Mouse (Mus musculus): ENCODE data around the gene Dennd1b.

Dennd1b gene

DNA sequence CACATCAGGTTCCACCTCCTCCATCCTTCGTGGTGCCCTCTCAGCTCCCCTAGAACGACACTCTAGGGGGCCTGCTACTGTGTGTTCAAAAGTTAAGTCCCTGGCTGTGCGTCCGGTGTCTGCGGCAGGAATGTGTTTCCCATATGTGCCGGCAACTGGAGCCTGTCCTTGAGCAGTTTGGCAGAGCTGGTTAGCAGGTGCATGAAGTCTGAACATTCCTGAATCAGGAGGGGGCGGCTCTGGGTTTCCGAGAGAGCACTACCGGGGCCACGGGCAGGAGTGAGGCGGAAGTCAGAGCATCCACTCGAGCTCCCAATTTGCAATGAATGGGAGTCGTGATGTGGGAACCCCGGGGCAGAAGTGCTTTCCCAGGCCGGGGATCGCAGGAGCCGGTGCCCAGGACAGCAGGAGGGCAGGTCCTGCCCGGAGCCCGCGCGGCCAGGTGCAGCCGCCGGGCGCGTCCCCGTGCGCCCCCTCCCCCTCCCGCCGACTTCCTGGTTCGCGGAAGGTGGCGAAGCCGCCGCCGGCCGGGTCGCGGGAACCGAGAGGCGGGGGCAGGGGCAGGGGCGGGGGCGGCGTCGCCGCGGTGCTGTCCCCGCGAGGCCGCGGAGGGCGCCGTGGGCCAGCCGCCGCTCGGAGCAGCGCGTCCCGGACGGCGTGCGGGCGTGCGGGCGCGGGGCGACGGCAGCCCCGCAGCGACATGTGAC lies at the start of gene Dennd1b:
Gene Dennd1b, plus strand, starts transcription at position 275 of the 707 bp plus-strand sequence.
- no peaks in the 10 kb centered on the region for H3K9me3 ChIP-seq (ENCODE audit: low read length)
- TF ChIP-seq CTCF (conservative IDR thresholded peaks at IDR 0.05; ENCODE audit: low read length) (no peak), NANOG (IDR thresholded peaks at IDR 0.05; ENCODE audit: borderline replicate concordance, low read length) (no peak), POU5F1 (IDR thresholded peaks at IDR 0.05; ENCODE audit: borderline replicate concordance, low read length) (no peak)
- H3K4me3 ChIP-seq (replicated peaks; ENCODE audit: low read length): peak within 1 kb of the TSS; percentile 88
- H3K4me1 ChIP-seq (replicated peaks; ENCODE audit: low read depth, low read length): peaks cover 17% of the 10 kb centered on the region
- no peaks in the 10 kb centered on the region for H3K27me3 ChIP-seq (ENCODE audit: insufficient read depth, low read length)
- H3K36me3 ChIP-seq (ENCODE audit: insufficient read depth, low read length): peaks cover 19% of the 10 kb centered on the region

DNA sequence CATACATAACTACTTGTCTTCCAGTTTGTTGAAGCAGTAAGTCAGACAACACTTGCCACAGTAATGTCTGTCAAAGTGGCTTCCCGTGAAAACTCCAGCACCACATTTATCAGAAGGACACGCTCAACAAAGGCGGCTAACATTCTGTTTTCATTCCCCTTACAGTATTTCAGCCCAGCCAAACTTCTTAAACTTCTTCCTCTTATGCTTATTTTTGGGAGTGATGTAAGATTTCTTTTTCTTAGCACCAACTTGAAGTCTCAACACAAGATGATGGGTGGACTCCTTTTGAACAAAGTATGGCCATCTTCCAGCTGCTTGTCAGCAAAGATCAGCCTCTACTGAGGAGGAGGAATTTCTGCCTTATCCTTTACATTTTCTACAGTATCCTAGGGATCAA lies 47.6 kb upstream of the Dennd1b start:
- H3K4me1 ChIP-seq (replicated peaks; ENCODE audit: low read depth, low read length): no peaks in the 10 kb centered on the region
- no peaks in the 10 kb centered on the region for H3K27me3 ChIP-seq (ENCODE audit: insufficient read depth, low read length)
- no peaks in the 10 kb centered on the region for H3K36me3 ChIP-seq (ENCODE audit: insufficient read depth, low read length)
- H3K9me3 ChIP-seq (ENCODE audit: low read length): no peaks in the 10 kb centered on the region
- H3K4me3 ChIP-seq (replicated peaks; ENCODE audit: low read length): no peak overlapping the region
- no peak for TF ChIP-seq POU5F1 (IDR thresholded peaks at IDR 0.05; ENCODE audit: borderline replicate concordance, low read length)
- TF ChIP-seq NANOG (IDR thresholded peaks at IDR 0.05; ENCODE audit: borderline replicate concordance, low read length): no peak
- TF ChIP-seq CTCF (conservative IDR thresholded peaks at IDR 0.05; ENCODE audit: low read length): no peak

DNA sequence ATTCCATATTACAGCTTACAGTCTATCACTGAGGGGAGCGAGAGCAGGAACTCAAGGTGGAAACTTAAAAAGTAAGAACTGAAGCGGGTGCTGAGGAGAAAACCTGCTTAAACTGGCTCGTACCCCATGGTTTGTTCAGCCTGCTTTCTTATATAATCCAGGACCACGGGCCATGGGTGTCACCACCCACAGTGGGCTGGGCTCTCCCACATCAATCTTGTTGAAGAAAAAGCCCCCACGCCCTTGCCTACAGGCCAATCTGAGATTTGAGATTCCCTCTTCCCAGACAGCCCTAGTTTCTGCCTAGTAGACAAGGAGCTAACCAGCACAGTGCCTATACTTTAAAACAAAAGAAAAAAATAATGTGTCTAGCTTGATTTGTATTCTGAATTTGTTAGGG lies 43.6 kb upstream of the Dennd1b start:
- H3K4me1 ChIP-seq (replicated peaks; ENCODE audit: low read depth, low read length): no peaks in the 10 kb centered on the region
- no peaks in the 10 kb centered on the region for H3K27me3 ChIP-seq (ENCODE audit: insufficient read depth, low read length)
- TF ChIP-seq POU5F1 (IDR thresholded peaks at IDR 0.05; ENCODE audit: borderline replicate concordance, low read length) (no peak), NANOG (IDR thresholded peaks at IDR 0.05; ENCODE audit: borderline replicate concordance, low read length) (no peak), CTCF (conservative IDR thresholded peaks at IDR 0.05; ENCODE audit: low read length) (no peak)
- no peaks in the 10 kb centered on the region for H3K36me3 ChIP-seq (ENCODE audit: insufficient read depth, low read length)
- no peaks in the 10 kb centered on the region for H3K9me3 ChIP-seq (ENCODE audit: low read length)
- no peak overlapping the region for H3K4me3 ChIP-seq (replicated peaks; ENCODE audit: low read length)

DNA sequence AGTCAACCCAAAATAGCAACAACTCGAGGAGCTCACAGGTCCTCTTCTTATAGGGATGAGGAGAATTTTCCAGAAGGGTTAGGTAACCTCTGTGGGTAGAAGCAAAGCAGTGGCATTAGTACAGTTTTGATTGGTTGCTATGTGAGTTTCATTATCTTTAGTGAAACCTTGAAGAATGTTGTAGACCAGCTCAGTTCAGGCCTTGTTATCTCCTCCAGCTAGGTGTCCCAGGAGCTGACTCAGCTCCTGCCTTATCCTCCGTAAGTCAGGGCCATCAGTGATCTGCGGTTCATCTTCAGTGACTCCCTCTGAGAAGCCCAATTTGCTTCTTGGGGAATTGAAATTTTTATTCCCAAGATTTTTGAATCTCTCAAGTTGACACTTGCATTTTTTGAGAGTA lies 43.2 kb upstream of the Dennd1b start:
- TF ChIP-seq NANOG (IDR thresholded peaks at IDR 0.05; ENCODE audit: borderline replicate concordance, low read length) (no peak), POU5F1 (IDR thresholded peaks at IDR 0.05; ENCODE audit: borderline replicate concordance, low read length) (no peak), CTCF (conservative IDR thresholded peaks at IDR 0.05; ENCODE audit: low read length) (no peak)
- H3K36me3 ChIP-seq (ENCODE audit: insufficient read depth, low read length): no peaks in the 10 kb centered on the region
- no peaks in the 10 kb centered on the region for H3K9me3 ChIP-seq (ENCODE audit: low read length)
- no peaks in the 10 kb centered on the region for H3K27me3 ChIP-seq (ENCODE audit: insufficient read depth, low read length)
- no peaks in the 10 kb centered on the region for H3K4me1 ChIP-seq (replicated peaks; ENCODE audit: low read depth, low read length)
- no peak overlapping the region for H3K4me3 ChIP-seq (replicated peaks; ENCODE audit: low read length)

DNA sequence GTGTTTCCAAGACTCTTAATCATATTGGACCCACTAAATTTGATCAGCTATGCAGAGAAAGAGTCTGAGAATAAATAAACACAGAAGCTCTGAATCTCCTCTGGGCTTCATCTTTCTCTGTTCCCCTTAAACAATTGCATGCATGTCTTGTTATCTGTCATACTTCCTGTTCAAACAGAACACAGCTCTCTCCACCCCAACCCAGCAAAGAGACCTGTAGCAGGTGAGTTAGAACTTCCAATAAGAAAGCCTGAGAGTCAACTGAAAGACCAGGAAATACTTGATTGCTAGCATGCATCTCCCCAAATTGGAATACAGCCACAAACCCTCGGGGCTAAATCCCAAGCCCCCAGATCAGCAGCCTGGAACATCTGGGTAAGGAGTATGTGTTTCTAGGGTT lies 42.4 kb upstream of the Dennd1b start:
- H3K4me1 ChIP-seq (replicated peaks; ENCODE audit: low read depth, low read length): no peaks in the 10 kb centered on the region
- no peaks in the 10 kb centered on the region for H3K27me3 ChIP-seq (ENCODE audit: insufficient read depth, low read length)
- no peaks in the 10 kb centered on the region for H3K9me3 ChIP-seq (ENCODE audit: low read length)
- H3K4me3 ChIP-seq (replicated peaks; ENCODE audit: low read length): no peak overlapping the region
- H3K36me3 ChIP-seq (ENCODE audit: insufficient read depth, low read length): no peaks in the 10 kb centered on the region
- TF ChIP-seq NANOG (IDR thresholded peaks at IDR 0.05; ENCODE audit: borderline replicate concordance, low read length): no peak
- TF ChIP-seq CTCF (conservative IDR thresholded peaks at IDR 0.05; ENCODE audit: low read length): no peak
- no peak for TF ChIP-seq POU5F1 (IDR thresholded peaks at IDR 0.05; ENCODE audit: borderline replicate concordance, low read length)

DNA sequence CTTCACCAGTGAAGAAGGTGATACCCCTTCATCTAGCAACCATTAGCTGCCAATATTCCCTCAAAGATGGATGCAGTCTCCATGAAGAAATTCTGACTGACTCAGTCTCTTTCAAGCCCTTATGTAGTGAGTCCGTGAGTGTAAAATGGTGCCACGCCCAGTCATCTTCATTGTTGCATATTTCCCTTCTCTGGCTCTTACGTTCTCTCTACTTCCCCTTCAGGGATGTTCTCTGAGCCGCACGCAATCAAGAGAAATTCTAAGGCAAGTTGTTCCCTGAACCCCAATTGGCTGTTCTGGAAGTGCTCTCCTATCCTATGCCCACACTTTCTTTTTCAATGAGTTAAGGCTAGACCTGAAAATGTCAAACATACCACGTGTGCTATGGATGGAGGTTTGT lies 40.3 kb upstream of the Dennd1b start:
- H3K4me1 ChIP-seq (replicated peaks; ENCODE audit: low read depth, low read length): no peaks in the 10 kb centered on the region
- H3K36me3 ChIP-seq (ENCODE audit: insufficient read depth, low read length): no peaks in the 10 kb centered on the region
- no peaks in the 10 kb centered on the region for H3K27me3 ChIP-seq (ENCODE audit: insufficient read depth, low read length)
- no peaks in the 10 kb centered on the region for H3K9me3 ChIP-seq (ENCODE audit: low read length)
- no peak overlapping the region for H3K4me3 ChIP-seq (replicated peaks; ENCODE audit: low read length)
- TF ChIP-seq CTCF (conservative IDR thresholded peaks at IDR 0.05; ENCODE audit: low read length) (no peak), NANOG (IDR thresholded peaks at IDR 0.05; ENCODE audit: borderline replicate concordance, low read length) (no peak), POU5F1 (IDR thresholded peaks at IDR 0.05; ENCODE audit: borderline replicate concordance, low read length) (no peak)

DNA sequence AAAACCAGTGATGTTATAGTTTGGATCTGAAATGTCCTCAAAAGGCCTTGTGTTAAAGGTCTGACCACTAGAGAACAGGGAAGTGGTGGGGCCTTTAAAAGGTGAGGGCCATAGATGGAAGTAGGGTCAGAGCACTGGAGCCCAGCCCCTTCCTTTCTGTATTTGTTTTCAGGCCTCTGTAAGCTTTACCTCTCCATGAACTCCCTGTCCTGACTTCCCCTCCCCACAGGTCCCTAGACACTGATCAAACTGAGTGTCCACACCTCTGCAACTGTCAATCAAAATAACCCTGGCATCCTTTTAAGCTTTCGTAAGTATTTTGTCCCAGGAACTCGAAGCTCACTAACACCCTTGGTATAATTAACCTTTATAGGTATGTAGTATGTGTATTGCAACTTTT lies 39.0 kb upstream of the Dennd1b start:
- Histone ChIP-seq H3K9me3 (ENCODE audit: low read length) (no peaks in the 10 kb centered on the region), H3K4me3 (replicated peaks; ENCODE audit: low read length) (no peak overlapping the region), H3K36me3 (ENCODE audit: insufficient read depth, low read length) (no peaks in the 10 kb centered on the region), H3K4me1 (replicated peaks; ENCODE audit: low read depth, low read length) (no peaks in the 10 kb centered on the region), H3K27me3 (ENCODE audit: insufficient read depth, low read length) (no peaks in the 10 kb centered on the region)
- TF ChIP-seq NANOG (IDR thresholded peaks at IDR 0.05; ENCODE audit: borderline replicate concordance, low read length): no peak
- no peak for TF ChIP-seq CTCF (conservative IDR thresholded peaks at IDR 0.05; ENCODE audit: low read length)
- TF ChIP-seq POU5F1 (IDR thresholded peaks at IDR 0.05; ENCODE audit: borderline replicate concordance, low read length): no peak

DNA sequence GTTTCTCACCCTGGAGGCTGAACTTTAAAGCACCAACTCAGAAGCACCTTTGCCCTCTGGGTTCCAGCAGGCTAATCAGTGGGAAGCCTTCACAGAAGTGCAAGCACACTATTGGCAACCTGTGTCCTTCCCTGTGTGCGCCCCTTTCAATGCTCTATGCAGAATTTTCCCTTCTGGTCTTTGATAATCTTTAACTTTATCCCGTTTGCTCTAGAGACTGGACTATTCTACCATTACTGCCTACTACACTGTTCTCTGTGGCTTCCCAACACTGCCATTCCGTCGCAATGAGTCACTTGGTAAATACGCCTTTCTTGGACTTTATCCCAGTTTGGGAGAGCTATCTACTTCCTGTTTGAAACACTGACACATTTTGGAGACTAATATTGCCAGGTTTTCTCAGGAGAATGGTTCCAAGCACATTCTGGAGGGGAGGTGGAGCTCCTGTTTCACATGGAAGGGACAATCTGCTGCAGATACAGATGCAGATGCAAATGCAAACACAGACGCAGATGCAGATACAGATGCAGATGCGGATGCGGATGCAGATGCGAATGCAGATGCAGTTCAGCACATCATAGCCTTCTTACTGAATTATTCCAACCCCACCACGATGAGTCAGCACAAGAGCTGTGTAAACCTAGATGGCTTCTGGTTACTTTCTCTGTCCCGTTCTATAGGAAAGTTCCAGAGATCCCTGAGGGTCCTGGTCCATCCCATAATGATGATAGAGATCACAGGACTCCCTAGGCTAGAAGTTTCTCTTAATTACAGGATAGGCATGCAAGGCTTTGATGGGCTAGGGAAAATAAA lies 34.4 kb upstream of the Dennd1b start:
- Histone ChIP-seq H3K4me3 (replicated peaks; ENCODE audit: low read length) (no peak overlapping the region), H3K27me3 (ENCODE audit: insufficient read depth, low read length) (no peaks in the 10 kb centered on the region), H3K9me3 (ENCODE audit: low read length) (no peaks in the 10 kb centered on the region), H3K36me3 (ENCODE audit: insufficient read depth, low read length) (no peaks in the 10 kb centered on the region), H3K4me1 (replicated peaks; ENCODE audit: low read depth, low read length) (0 out of 2 replicates have a peak, but pooled peaks cover 4% of the 10 kb centered on the region)
- TF ChIP-seq CTCF (conservative IDR thresholded peaks at IDR 0.05; ENCODE audit: low read length): no peak
- TF ChIP-seq POU5F1 (IDR thresholded peaks at IDR 0.05; ENCODE audit: borderline replicate concordance, low read length): no peak
- TF ChIP-seq NANOG (IDR thresholded peaks at IDR 0.05; ENCODE audit: borderline replicate concordance, low read length): no peak

Measured in E14TG2a.4 (cell line).